Mouse (Mus musculus) adrenal gland (tissue): Measurements from ENCODE around the gene Gm14685.
"Not testable (repeated sequence)": the region's sequence is repeated elsewhere in the genome, so short reads cannot be mapped to it uniquely, and the experiment has no call there.

Experiments
- intact Hi-C: fragments of 180-260 bp; cut with DNase I; formaldehyde crosslinking; loops from one replicate; pipeline ENCODE4 v1.15.1; 2025
- long read RNA-seq, 2 experiments: library from polyadenylated mRNA; unstranded; transcript quantifications; one replicate each; pipeline ENCODE4 v2.0.0; 2020; ENCODE audit warnings: borderline replicate concordance in 1 of 2; ENCODE audit not compliant: insufficient replicate concordance in 1 of 2

The Gm14685 gene
- long read RNA-seq, experiment 1: 0 reads
- long read RNA-seq, experiment 2: 0 reads

- intact Hi-C loops: not testable (repeated sequence)
Measured at GRCm38 (mm10) chrX:73116747-73117146, at the start of gene Gm14685. Gm14685 (plus strand) TSS chrX:73117047.

DNA sequence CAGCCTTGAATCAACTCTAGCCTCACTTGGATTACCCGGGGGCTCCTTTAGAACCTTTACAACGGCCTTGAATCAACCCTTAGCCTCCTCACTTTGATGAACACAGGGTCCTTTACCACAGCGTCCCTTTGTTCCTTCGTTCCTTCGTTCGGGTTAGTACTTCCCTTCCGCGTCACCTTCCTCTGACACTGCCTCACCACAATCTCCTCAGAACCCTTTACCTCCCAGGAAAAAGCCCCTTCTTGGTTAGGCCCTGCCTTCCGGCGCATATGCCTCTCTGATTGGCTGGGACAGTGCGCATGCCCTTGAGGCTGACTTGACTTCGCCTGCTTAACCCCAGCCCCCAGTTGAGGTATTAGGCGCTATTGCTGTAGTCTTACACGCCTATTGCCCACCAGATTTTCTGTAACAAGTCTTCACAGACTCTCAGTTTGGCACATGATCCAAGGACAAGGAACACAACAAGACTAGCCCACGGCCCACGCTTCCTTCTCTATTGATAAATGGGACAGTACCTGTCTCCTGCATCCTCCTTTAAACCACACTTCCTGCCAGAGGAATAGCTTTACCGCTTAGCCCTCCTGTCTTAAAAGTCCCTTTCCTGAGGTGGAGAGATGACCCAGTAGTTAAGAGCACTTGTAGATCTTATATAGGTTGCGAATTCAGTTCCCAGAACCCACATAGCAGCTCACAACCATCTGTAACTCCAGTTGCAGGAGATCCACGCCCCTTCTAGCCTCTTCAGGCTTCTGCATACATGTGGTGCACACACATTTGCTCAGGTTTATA, 34.4 kb upstream of the Gm14685 start, which contains the start of gene Xlr4a:
Xlr4a (minus strand) TSS at position 212 of the 789 bp plus-strand sequence.
- intact Hi-C loops: not testable (repeated sequence)

DNA sequence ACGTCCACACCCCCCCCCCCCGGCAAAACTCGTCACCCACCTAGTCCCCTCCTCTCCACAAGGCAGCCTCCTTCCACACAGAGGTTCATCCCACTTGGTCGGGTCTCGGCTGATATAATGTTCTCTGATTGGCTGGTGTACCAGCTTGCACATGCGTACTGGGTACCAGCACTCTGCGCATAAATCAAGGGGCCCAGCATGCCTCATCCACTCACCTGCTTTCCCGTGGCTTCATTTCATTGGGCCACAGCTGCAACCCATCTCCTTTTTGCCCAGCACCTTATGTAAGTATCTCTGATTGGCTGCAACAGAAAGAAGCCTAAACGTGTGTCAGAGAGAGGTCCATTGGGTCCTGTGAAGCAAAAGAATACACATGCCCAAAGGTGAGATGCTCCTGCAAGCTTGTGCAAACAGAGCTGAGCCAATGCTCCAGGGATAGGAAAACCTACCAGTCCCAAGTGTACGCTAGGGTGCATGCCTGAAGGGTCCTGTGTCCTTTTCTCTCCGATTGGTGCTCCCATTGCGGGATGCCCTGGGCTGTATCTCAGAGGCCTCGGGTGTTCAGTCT, 19.8 kb upstream of the Gm14685 start, which contains the start of gene Xlr3a:
Xlr3a (minus strand) TSS at position 155 of the 568 bp plus-strand sequence.
- intact Hi-C loops: not testable (repeated sequence)

DNA sequence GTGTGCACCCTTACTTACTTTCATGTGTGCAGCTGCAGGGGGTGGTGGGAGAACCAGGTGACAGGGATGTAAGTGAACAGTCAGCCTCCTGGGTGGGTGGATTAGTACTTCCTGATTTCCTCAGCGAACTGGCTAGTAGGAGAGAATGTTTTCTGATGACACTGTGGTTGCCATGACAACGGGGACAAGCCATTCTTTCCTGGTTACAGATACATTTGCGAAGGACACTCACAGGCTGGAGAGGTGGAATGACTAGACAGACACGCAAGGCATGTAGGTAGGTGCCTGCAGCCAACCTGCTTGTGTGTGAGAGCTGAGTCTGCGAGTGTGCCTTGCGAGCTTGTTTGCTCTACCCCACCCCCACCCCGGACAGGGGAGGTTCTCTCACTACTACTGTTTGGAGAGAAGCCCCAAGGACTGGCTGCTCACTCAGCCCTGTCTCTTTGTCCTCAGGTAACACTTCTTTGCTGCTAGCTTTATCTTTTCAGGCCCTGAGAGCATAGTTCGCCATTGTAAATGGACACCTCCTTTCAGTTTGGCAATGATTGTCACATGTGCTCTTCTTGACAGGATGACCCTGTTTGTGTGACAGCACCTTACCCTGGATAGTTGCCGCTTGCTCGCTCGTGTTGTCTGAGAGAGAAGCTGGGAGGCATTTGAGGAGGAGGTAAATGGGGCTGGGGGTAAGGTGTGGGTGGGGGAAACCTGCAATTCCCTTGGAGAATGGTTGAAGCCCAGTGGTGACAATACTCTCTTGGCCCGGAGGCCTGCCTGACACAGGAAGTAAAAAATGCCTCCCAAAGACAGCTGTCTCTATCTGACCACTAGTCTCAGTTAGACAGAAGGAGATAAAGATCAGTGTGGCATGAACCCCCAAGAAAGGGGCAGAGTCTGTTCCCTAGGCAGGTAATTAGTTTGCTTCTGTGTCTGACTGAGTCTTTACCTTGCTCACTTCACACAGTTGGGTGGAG, 6.3 kb downstream of the Gm14685 start:
- intact Hi-C loops: not testable (repeated sequence)

DNA sequence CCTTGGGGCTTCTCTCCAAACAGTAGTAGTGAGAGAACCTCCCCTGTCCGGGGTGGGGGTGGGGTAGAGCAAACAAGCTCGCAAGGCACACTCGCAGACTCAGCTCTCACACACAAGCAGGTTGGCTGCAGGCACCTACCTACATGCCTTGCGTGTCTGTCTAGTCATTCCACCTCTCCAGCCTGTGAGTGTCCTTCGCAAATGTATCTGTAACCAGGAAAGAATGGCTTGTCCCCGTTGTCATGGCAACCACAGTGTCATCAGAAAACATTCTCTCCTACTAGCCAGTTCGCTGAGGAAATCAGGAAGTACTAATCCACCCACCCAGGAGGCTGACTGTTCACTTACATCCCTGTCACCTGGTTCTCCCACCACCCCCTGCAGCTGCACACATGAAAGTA, 26.4 kb downstream of the Gm14685 start:
- intact Hi-C loops: not testable (repeated sequence)

DNA sequence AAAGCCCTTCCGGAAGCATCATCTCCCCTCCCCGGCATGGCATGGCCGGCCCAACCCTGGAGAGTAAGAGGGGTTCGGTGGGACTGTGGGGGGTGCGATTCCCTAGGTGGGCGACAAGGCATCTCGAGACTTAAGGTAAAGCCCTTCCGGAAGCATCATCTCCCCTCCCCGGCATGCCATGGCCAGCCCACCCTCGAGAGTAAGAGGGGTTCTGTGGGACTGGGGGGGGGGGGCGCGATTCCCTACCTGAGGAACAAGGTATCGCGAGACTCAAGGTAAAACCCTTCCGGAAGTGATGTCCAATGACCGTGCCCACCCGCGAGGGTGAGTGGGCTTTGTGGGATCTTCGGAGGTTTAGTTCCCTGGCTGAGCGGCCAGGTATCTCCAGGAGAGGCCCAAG, 31.6 kb downstream of the Gm14685 start, which contains the start of gene Xlr5b:
Xlr5b (plus strand) TSS at position 301 of the 400 bp plus-strand sequence.
- intact Hi-C loops: not testable (repeated sequence)

DNA sequence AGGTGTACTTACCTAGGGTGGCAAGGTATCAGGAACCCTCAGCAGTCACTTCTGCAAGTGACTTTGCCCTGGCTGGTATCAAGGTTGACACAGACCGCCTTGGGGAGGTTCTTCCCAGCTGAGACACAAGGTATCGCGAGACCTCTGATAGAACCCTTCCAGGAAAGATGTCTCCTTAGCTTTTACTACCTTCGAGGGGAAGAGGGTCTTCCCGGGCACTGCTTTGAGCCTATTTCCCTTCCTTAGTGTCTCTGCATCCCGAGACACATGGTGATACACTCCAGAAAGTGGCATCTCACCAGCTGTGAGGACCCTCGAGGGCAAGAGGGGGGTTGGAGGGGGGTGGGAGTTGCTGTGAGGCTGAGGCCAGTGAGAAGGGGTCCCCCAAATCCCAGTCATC, 32.5 kb downstream of the Gm14685 start, which contains the start of gene DXBay18:
DXBay18 (minus strand) TSS at position 101 of the 400 bp plus-strand sequence.
- intact Hi-C loops: not testable (repeated sequence)

DNA sequence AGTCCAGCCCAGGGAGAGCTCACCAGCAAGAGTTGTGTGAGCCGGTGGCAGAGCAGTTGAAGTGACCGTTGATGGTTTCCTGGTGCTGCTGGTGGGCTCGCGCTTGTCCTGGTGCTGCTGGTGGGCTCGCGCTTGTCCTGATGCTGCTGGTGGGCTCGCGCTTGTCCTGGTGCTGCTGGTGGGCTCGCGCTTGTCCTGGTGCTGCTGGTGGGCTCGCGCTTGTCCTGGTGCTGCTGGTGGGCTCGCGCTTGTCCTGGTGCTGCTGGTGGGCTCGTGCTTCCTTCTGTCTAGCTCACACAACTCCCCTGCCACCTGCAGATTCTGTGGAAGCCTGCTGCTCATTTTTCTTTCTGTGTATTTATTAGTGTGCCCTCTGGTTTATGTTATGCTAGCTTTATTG, 60.0 kb downstream of the Gm14685 start, which contains the start of gene Spin2d:
Spin2d (minus strand) TSS at position 101 of the 400 bp plus-strand sequence.
- intact Hi-C loops: not testable (repeated sequence)
